Mouse (Mus musculus): ENCODE results near the gene Spef1. TPM values are rescaled to one million over a fixed set of nuclear protein-coding genes. Genes with fewer than 3 reads are reported as not detected.
A peak's percentile ranks its signal among the peaks of the same experiment; 100 is the strongest.

Gene Spef1
- polyA plus RNA-seq, 1 experiment, result 9.9 TPM

GRCm38 (mm10) chr2:131175945-131176309 lies 11.2 kb downstream of the Spef1 start:
- no peak for DNase-seq
- no peak overlapping the region for H3K27ac ChIP-seq (ENCODE audit: insufficient read depth, low read length)
- H3K4me3 ChIP-seq (replicated peaks; ENCODE audit: insufficient read depth, low read depth, low read length), result no peak overlapping the region
- TF ChIP-seq CTCF (IDR thresholded peaks at IDR 0.05; ENCODE audit: borderline replicate concordance, insufficient read depth, low read depth, low read length), result no peak
- no peak for TF ChIP-seq POLR2A (IDR thresholded peaks at IDR 0.05; ENCODE audit: borderline replicate concordance, insufficient read depth, low read length)
- H3K27me3 ChIP-seq (ENCODE audit: control insufficient read depth, insufficient read depth, low read length), result no peaks in the 10 kb centered on the region
- 62% methylated on average over 1 of the region's 1 CpGs for WGBS
- peaks cover 15% of the 10 kb centered on the region for H3K4me1 ChIP-seq (ENCODE audit: control insufficient read depth, insufficient read depth, low read length)

DNA sequence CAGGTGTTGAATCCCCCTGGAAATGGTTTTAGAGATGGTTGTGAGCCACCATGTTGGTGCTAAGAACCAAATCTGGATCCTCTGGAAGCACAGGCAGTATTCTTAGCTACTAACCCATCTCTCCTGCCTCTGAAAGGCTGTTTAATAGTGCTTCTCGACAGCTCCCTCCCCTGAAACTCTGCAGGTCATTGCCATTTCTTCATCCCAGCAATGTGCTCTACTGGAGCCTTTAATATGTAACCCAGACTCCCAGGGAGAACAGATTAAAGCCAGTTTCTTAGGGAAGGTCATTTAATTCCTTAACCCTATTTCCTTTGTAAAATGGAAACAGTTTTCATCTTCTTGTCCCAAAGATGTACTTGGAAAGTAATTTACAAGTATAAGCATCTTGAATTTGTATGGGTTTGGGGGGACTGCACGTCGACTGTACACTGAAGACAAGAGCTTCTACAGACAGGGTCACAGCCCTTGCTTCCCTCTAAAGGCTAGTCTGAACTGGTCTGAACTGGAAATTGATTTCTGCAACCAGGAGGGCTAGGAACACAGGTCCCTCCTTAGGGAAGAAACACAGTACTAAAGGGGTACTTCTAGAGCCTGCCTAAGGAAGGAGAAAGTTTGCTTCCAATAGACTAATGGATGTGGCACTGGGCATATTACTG lies 11.7 kb downstream of the Spef1 start:
- H3K27me3 ChIP-seq (ENCODE audit: control insufficient read depth, insufficient read depth, low read length), result no peaks in the 10 kb centered on the region
- 69% methylated on average over 3 of the region's 3 CpGs for WGBS
- no peak overlapping the region for H3K4me3 ChIP-seq (replicated peaks; ENCODE audit: insufficient read depth, low read depth, low read length)
- no peak for DNase-seq
- no peak overlapping the region for H3K27ac ChIP-seq (ENCODE audit: insufficient read depth, low read length)
- TF ChIP-seq CTCF (IDR thresholded peaks at IDR 0.05; ENCODE audit: borderline replicate concordance, insufficient read depth, low read depth, low read length) (no peak), POLR2A (IDR thresholded peaks at IDR 0.05; ENCODE audit: borderline replicate concordance, insufficient read depth, low read length) (no peak)
- peaks cover 15% of the 10 kb centered on the region for H3K4me1 ChIP-seq (ENCODE audit: control insufficient read depth, insufficient read depth, low read length)

DNA sequence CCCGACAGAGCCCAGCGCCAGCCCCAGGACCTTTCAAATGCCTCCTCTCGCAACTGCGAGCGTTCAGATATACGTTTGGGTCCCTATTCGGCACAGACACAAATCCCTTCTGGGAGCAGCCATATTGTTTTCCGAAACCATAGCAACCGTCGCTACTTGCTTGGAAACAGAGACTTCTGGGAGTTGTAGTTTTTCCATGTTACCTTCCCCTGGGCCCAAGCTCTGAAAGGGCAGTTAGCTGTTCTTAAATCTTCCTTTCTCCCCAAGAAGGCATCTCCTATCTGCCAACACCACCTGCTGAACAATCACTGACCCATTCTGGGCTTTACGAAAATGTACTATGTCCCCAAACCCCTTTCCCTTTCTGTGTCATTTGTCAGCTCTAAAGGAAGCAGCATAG lies 12.4 kb downstream of the Spef1 start:
- Histone ChIP-seq H3K27me3 (ENCODE audit: control insufficient read depth, insufficient read depth, low read length) (no peaks in the 10 kb centered on the region), H3K27ac (ENCODE audit: insufficient read depth, low read length) (no peak overlapping the region), H3K4me1 (ENCODE audit: control insufficient read depth, insufficient read depth, low read length) (peaks cover 15% of the 10 kb centered on the region), H3K4me3 (replicated peaks; ENCODE audit: insufficient read depth, low read depth, low read length) (peak overlapping the region; percentile 56)
- TF ChIP-seq CTCF (IDR thresholded peaks at IDR 0.05; ENCODE audit: borderline replicate concordance, insufficient read depth, low read depth, low read length), result no peak
- TF ChIP-seq POLR2A (IDR thresholded peaks at IDR 0.05; ENCODE audit: borderline replicate concordance, insufficient read depth, low read length), result no peak
- peak; percentile 63 to 78 for DNase-seq
- WGBS, result 4% methylated on average over 11 of the region's 11 CpGs

DNA sequence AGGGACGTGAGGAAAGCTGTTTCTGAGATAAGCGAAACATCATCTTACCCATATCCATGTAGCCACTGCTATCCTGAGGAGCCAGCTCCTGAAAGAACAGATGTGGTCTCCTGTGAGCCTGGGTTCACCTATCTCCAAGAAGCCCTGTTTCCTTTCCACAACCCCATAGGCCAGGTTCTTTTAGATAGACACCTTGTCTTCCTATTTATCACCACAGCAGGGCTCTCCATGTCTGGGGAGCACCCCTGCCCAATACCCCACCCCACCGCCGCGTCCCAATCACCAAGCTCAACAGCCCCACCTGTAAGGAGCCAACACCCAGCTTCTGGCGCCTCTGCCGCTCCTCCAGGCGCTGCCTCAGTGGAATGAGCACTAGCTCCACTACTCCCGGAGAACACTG lies 14.8 kb downstream of the Spef1 start:
- H3K27me3 ChIP-seq (ENCODE audit: control insufficient read depth, insufficient read depth, low read length), result no peaks in the 10 kb centered on the region
- TF ChIP-seq CTCF (IDR thresholded peaks at IDR 0.05; ENCODE audit: borderline replicate concordance, insufficient read depth, low read depth, low read length) (no peak), POLR2A (IDR thresholded peaks at IDR 0.05; ENCODE audit: borderline replicate concordance, insufficient read depth, low read length) (no peak)
- WGBS, result 71% methylated on average over 9 of the region's 9 CpGs
- H3K4me1 ChIP-seq (ENCODE audit: control insufficient read depth, insufficient read depth, low read length), result peaks cover 6% of the 10 kb centered on the region
- H3K4me3 ChIP-seq (replicated peaks; ENCODE audit: insufficient read depth, low read depth, low read length), result no peak overlapping the region
- no peak for DNase-seq
- H3K27ac ChIP-seq (ENCODE audit: insufficient read depth, low read length), result no peak overlapping the region

DNA sequence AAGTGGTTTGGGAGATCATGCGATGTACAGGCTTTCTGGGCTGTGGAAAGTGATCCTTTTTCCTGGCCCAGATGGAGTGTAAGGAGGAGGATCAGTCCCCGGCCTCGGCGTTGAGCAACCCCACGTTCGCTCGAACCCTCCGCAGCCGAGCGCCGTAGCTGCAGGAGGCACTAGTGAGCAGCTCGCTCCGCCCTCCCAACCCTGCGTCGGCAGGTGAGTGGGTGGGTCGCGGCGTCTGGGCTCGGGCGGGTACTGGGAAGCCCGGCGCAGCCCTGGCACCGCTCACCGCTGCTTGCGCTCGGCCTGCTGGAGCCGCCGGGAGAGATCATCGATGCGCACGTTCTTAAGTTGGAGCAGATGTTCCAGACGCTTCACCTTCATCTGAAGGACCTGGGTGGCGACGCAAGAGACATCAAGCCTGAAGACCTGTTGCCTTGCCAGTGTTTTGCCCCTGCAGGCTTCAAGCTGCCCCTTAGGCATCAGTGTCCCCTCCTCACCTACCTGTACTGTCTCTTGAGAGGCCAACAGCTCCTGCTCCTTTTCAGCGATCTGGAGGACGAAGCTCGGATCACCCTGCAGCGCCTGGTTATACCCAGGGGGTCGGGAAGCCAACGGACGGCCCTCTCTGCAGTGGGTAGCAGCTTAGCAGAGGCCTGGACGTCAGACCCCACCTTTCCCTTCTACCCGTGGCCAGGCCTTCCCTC lies 15.5 kb downstream of the Spef1 start:
- 45% methylated on average over 43 of the region's 43 CpGs for WGBS
- H3K4me1 ChIP-seq (ENCODE audit: control insufficient read depth, insufficient read depth, low read length), result no peaks in the 10 kb centered on the region; the same call in 1 of the 2 replicates
- H3K4me3 ChIP-seq (replicated peaks; ENCODE audit: insufficient read depth, low read depth, low read length), result no peak overlapping the region
- peak; percentile 62 to 69 for DNase-seq
- TF ChIP-seq CTCF (IDR thresholded peaks at IDR 0.05; ENCODE audit: borderline replicate concordance, insufficient read depth, low read depth, low read length), result no peak
- TF ChIP-seq POLR2A (IDR thresholded peaks at IDR 0.05; ENCODE audit: borderline replicate concordance, insufficient read depth, low read length), result no peak
- no peak overlapping the region for H3K27ac ChIP-seq (ENCODE audit: insufficient read depth, low read length)
- H3K27me3 ChIP-seq (ENCODE audit: control insufficient read depth, insufficient read depth, low read length), result no peaks in the 10 kb centered on the region

- no peak overlapping the region for H3K27ac ChIP-seq (ENCODE audit: insufficient read depth, low read length)
- H3K4me1 ChIP-seq (ENCODE audit: control insufficient read depth, insufficient read depth, low read length), result no peaks in the 10 kb centered on the region; the same call in 1 of the 2 replicates
- WGBS, result 59% methylated on average over 9 of the region's 9 CpGs
- no peak for TF ChIP-seq CTCF (IDR thresholded peaks at IDR 0.05; ENCODE audit: borderline replicate concordance, insufficient read depth, low read depth, low read length)
- TF ChIP-seq POLR2A (IDR thresholded peaks at IDR 0.05; ENCODE audit: borderline replicate concordance, insufficient read depth, low read length), result no peak
- DNase-seq, result no peak
- H3K4me3 ChIP-seq (replicated peaks; ENCODE audit: insufficient read depth, low read depth, low read length), result no peak overlapping the region
- no peaks in the 10 kb centered on the region for H3K27me3 ChIP-seq (ENCODE audit: control insufficient read depth, insufficient read depth, low read length)
These were observed 16.1 kb downstream of the Spef1 start for GRCm38 (mm10) chr2:131170936-131171335.

GRCm38 (mm10) chr2:131168914-131169313 lies 18.2 kb downstream of the Spef1 start:
- Histone ChIP-seq H3K27me3 (ENCODE audit: control insufficient read depth, insufficient read depth, low read length) (no peaks in the 10 kb centered on the region), H3K4me1 (ENCODE audit: control insufficient read depth, insufficient read depth, low read length) (no peaks in the 10 kb centered on the region), H3K27ac (ENCODE audit: insufficient read depth, low read length) (no peak overlapping the region), H3K4me3 (replicated peaks; ENCODE audit: insufficient read depth, low read depth, low read length) (no peak overlapping the region)
- no peak for DNase-seq
- TF ChIP-seq CTCF (IDR thresholded peaks at IDR 0.05; ENCODE audit: borderline replicate concordance, insufficient read depth, low read depth, low read length), result no peak
- no peak for TF ChIP-seq POLR2A (IDR thresholded peaks at IDR 0.05; ENCODE audit: borderline replicate concordance, insufficient read depth, low read length)
- 92% methylated on average over 1 of the region's 1 CpGs for WGBS

- DNase-seq, result no peak
- TF ChIP-seq POLR2A (IDR thresholded peaks at IDR 0.05; ENCODE audit: borderline replicate concordance, insufficient read depth, low read length), result no peak
- no peak for TF ChIP-seq CTCF (IDR thresholded peaks at IDR 0.05; ENCODE audit: borderline replicate concordance, insufficient read depth, low read depth, low read length)
- Histone ChIP-seq H3K27me3 (ENCODE audit: control insufficient read depth, insufficient read depth, low read length) (no peaks in the 10 kb centered on the region), H3K4me1 (ENCODE audit: control insufficient read depth, insufficient read depth, low read length) (no peaks in the 10 kb centered on the region), H3K27ac (ENCODE audit: insufficient read depth, low read length) (no peak overlapping the region), H3K4me3 (replicated peaks; ENCODE audit: insufficient read depth, low read depth, low read length) (no peak overlapping the region)
- 82% methylated on average over 6 of the region's 6 CpGs for WGBS
These were observed 19.1 kb downstream of the Spef1 start for GRCm38 (mm10) chr2:131167984-131168383.

Data from cerebellum, adult 2 months (tissue).